Mouse (Mus musculus) embryonic facial prominence, embryonic 10.5 days (tissue): ENCODE measurements around the gene Gm9040. TPM values are rescaled to one million over a fixed set of nuclear protein-coding genes. Genes with fewer than 3 reads are reported as not detected.
"Not testable (repeated sequence)": the region's sequence is repeated elsewhere in the genome, so short reads cannot be mapped to it uniquely, and the experiment has no call there.

Experiments
- DNase-seq: peaks from one replicate; pipeline ENCODE4 v3.0.0-alpha.2; 2017; ENCODE audit warnings: low spot score
- H3K27ac ChIP-seq: fragments of 300-500 bp; sonication (generic); replicated peaks from 2 replicates; pipeline ENCODE4 v1.5.1; 2016; ENCODE audit warnings: mild to moderate bottlenecking
- H3K27me3 ChIP-seq: fragments of 300-500 bp; sonication (generic); replicated peaks from 2 replicates; pipeline ENCODE4 v1.6.1; 2016; ENCODE audit warnings: low read depth, mild to moderate bottlenecking; ENCODE audit not compliant: poor library complexity, severe bottlenecking
- H3K36me3 ChIP-seq: fragments of 300-500 bp; sonication (generic); replicated peaks from 2 replicates; pipeline ENCODE4 v1.6.1; 2016; ENCODE audit warnings: mild to moderate bottlenecking, moderate library complexity
- H3K4me1 ChIP-seq: fragments of 300-500 bp; sonication (generic); 2 replicates; pipeline ENCODE4 v1.6.1; 2016
- H3K4me3 ChIP-seq: fragments of 300-500 bp; sonication (generic); 2 replicates; pipeline ENCODE4 v1.5.1; 2016; ENCODE audit warnings: mild to moderate bottlenecking, moderate library complexity
- H3K9me3 ChIP-seq: fragments of 300-500 bp; sonication (generic); 2 replicates; pipeline ENCODE4 v1.6.1; 2016; ENCODE audit warnings: mild to moderate bottlenecking
- WGBS: fragments of 180-500 bp; shearing (Covaris S2); methylation state at CpG from one replicate; pipeline ENCODE4 v1.1.7; 2016; 5-methylcytosine and 5-hydroxymethylcytosine counted together
- polyA plus RNA-seq: library from polyadenylated mRNA; unstranded; fragments of >200 nt; fragmentation: Nextera tagmentation; extraction: Ambion mirVana; gene quantifications from 2 replicates; pipeline ENCODE4 v1.2.1, GENCODE M21; 2016

The Gm9040 gene
- polyA plus RNA-seq, 1 experiment from 2014 or later: not detected

DNA sequence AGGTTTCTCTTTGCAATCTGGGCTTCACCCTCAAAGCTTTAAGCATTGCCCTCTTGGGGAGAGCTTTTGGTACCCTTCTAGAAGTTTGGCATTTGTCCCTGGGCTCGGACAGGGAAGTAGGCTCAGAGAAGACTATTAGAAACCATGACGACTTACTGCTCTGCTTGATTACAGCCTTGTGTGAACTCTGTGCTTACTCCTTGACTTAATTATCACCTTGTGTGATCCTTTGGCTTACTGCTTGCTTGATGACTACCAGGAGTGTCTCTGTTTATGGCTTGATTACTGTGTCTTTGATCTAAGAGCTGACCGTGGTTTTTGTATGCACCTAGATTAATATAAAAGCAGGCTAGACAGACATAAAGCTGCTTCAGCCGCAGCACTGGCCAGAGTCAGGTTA lies 48.7 kb downstream of the Gm9040 start:
- H3K9me3 ChIP-seq, H3K4me3 ChIP-seq, H3K27ac ChIP-seq, DNase-seq, H3K4me1 ChIP-seq, H3K27me3 ChIP-seq, H3K36me3 ChIP-seq: not testable (repeated sequence)
- WGBS: no CpG with 5 or more reads among the region's 4 CpGs

Other genes starting within 250 kb of the Gm9040 start
- gene Mdm1, start 185.2 kb downstream of the Gm9040 start, polyA plus RNA-seq: 56.7 and 58.0 TPM in 2 replicates
- not detected in 2 replicates for gene Il22, start 122.0 kb downstream of the Gm9040 start, polyA plus RNA-seq
- gene Gm32717, start 86.2 kb downstream of the Gm9040 start, polyA plus RNA-seq: not detected in 2 replicates
- gene Gm32802, start 68.3 kb downstream of the Gm9040 start, polyA plus RNA-seq: not detected in 2 replicates
- not detected in 2 replicates for gene Iltifb, start 31.9 kb downstream of the Gm9040 start, polyA plus RNA-seq
- gene Gm9044, start 5.4 kb upstream of the Gm9040 start, polyA plus RNA-seq: not detected in 2 replicates
- gene Gm9045, start 10.9 kb upstream of the Gm9040 start, polyA plus RNA-seq: 0.13 TPM in 1 of 2 replicates, not detected in the other
- gene Gm9046, start 16.3 kb upstream of the Gm9040 start, polyA plus RNA-seq: not detected in 2 replicates
- gene Gm9048, start 21.7 kb upstream of the Gm9040 start, polyA plus RNA-seq: not detected in 2 replicates
- gene Gm9049, start 27.1 kb upstream of the Gm9040 start, polyA plus RNA-seq: 0.13 TPM in 1 of 2 replicates, not detected in the other
- not detected in 2 replicates for gene Ifng, start 114.1 kb upstream of the Gm9040 start, polyA plus RNA-seq